Mouse (Mus musculus) erythroblast, embryonic 14.5 days (primary cell): ENCODE results near the gene Cd101.

ENCODE experiments used
- GATA1 ChIP-seq: IDR thresholded peaks from 2 replicates; pipeline ENCODE4 v1.6.1; 2012; ENCODE audit warnings: low read length, inconsistent platforms, mixed read lengths
- TAL1 ChIP-seq: IDR thresholded peaks from 3 replicates; pipeline ENCODE4 v1.6.1; 2012; ENCODE audit warnings: low read length, inconsistent platforms, mixed read lengths

- TF ChIP-seq GATA1 (no peak), TAL1 (no peak)
Observed at GRCm38 (mm10) chr3:101021481-101022051, 7.8 kb downstream of the Cd101 start.
